Mouse (Mus musculus) heart, postnatal 0 days (tissue): ENCODE measurements at regions not wholly inside any gene's neighbourhood (a gene's known extent, or its start where the extent isn't known, plus 50 kb on each side); places are given as distances from the start of the nearest gene placed in this dataset.

Experiments used
- CTCF ChIP-seq: IDR thresholded peaks from 2 replicates; pipeline ENCODE4 v1.5.1; 2016; ENCODE audit warnings: antibody characterized with exemption, control low read depth, low read depth
- EP300 ChIP-seq: IDR thresholded peaks from 2 replicates; pipeline ENCODE4 v1.6.1; 2016; ENCODE audit warnings: antibody characterized with exemption, low read depth

- TF ChIP-seq CTCF (no peak), EP300 (no peak)
Observed at GRCm38 (mm10) chr9:85079975-85080374, 232.6 kb upstream of the Gm11114 start.
